ENCODE assay signal across 26 mouse cellular contexts in the genomic region with DNA sequence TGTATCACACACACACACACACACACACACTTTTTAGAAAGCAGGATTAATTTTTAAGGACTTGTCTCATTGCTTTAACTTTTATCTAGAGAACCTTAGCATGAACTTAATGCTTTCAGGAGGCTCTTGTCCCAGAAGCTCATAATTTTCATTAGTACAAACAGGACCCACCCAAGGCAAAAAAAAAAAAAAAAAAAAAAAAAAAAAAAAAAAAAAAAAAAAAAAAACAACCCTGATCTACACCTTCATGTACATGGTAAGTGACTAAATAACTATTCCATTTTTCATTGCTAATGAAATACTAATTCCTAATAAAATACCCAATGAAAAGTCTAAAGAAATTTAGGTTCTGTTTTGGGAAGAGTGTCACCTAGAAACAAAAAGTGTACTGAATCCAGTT.
"Had no signal": no experiment of that assay in that cellular context is flagged by ENCODE, and none has a peak within 500 bp of the region (broad histone marks: within the 10 kb centered on the region; RNA-seq: fewer than 3 reads in every experiment).

No protein-coding gene starts in this region.

- H3K4me1 ChIP-seq: limb, embryonic 10.5 days had no signal

- H3K9ac ChIP-seq: heart, embryonic 12.5 days; hindbrain, embryonic 12.5 days; hindbrain, embryonic 14.5 days; intestine, embryonic 15.5 days; kidney, embryonic 15.5 days; limb, embryonic 12.5 days; liver, embryonic 14.5 days had no signal

- H3K27me3 ChIP-seq: heart, embryonic 12.5 days; hindbrain, embryonic 12.5 days; intestine, embryonic 15.5 days; kidney, embryonic 15.5 days; limb, embryonic 12.5 days had no signal

- DNase-seq: gastrocnemius, postnatal 14 days; heart, adult 18-20 months; heart, postnatal 10 days; heart, postnatal 4 days; kidney, adult 18-20 months; kidney, adult 9 months; kidney, postnatal 14 days; kidney, postnatal 36 days; liver had no signal

- H3K9me3 ChIP-seq: heart, embryonic 10.5 days; heart, embryonic 12.5 days; hindbrain, embryonic 10.5 days; hindbrain, embryonic 12.5 days; intestine, embryonic 15.5 days; kidney, embryonic 15.5 days; limb, embryonic 10.5 days; limb, embryonic 12.5 days had no signal

- H3K4me3 ChIP-seq: heart, embryonic 10.5 days; heart, embryonic 12.5 days; hindbrain, embryonic 10.5 days; hindbrain, embryonic 12.5 days; intestine, embryonic 15.5 days; kidney, embryonic 15.5 days; layer of hippocampus, adult 2 months; left cerebral cortex, adult 2 months; limb, embryonic 10.5 days; limb, embryonic 12.5 days had no signal

- H3K4me2 ChIP-seq: heart, embryonic 12.5 days; hindbrain, embryonic 12.5 days; hindbrain, embryonic 14.5 days; intestine, embryonic 15.5 days; kidney, embryonic 15.5 days; limb, embryonic 12.5 days; liver, embryonic 11.5 days had no signal

- H3K36me3 ChIP-seq: intestine, embryonic 15.5 days had no signal

- ATAC-seq: hindbrain, embryonic 16.5 days; inflammation-experienced regulatory T-cells, adult 6 months; intestine, embryonic 15.5 days; intestine, postnatal 0 days had no signal

- H3K27ac ChIP-seq: heart, embryonic 10.5 days; hindbrain, embryonic 10.5 days; hindbrain, embryonic 12.5 days; hindbrain, embryonic 14.5 days; intestine, embryonic 15.5 days; kidney, embryonic 15.5 days; kidney, postnatal 0 days; layer of hippocampus, adult 2 months; left cerebral cortex, adult 2 months; limb, embryonic 10.5 days; limb, embryonic 12.5 days; liver, embryonic 14.5 days had no signal
